Mouse (Mus musculus): ENCODE measurements around the gene Prickle2.

Prickle2 gene

DNA sequence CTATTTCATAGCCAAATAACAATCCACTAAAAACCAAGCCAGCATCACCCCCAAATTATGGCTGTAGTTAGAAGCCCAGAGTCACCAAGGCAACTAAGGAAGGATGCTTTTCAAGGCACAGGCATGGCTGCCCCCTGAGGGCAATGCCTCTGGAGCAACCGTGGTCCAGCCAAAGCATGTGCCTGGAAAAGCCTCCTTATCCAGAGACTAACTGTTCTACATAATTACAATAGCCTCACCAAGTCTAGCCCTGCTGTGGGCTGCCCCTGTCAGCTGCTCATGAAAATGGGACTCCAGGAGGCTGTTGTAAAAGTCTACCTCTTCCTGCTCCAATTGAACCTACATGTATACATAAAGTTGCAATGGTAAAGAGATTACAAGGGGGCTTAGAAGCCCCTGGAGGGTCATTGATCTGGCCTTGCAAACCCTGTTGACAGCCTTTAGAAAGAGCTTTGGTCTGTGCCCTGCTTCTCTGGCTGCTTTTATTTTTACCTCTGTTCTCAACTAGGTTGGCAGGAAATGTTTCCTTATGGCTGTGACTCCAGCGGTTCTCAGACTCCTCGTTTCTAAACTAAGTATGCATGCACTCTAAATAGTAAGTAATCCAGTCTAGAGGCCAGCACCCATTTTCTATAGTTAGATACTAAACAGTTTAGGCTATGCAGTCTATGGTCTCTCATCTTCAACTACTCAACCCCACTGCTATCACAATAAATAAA lies 6.3 kb downstream of the Prickle2 start:
- no peak for TF ChIP-seq GATA4 (IDR thresholded peaks at IDR 0.05; ENCODE audit: insufficient replicate concordance, low read length)

DNA sequence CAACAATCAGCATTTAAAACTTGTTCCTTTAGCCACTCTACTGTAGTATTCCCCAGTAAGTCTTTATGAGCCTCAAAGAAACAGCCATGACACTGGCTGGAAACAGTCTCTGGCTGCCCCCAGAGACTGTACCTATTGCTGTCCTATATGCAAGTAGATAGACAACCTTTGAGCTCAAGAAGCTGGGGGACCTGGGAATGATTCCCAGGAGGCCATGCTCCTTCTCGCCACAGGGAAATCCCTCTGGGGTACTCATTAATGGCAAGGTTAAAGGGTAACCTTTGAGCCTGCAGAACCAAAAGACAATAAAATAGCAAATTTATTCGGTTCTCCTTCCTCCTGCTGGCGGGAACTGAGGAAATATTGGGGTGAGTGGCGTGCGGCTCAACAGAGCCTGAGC lies 8.1 kb downstream of the Prickle2 start:
- no peak for TF ChIP-seq GATA4 (IDR thresholded peaks at IDR 0.05; ENCODE audit: insufficient replicate concordance, low read length)

DNA sequence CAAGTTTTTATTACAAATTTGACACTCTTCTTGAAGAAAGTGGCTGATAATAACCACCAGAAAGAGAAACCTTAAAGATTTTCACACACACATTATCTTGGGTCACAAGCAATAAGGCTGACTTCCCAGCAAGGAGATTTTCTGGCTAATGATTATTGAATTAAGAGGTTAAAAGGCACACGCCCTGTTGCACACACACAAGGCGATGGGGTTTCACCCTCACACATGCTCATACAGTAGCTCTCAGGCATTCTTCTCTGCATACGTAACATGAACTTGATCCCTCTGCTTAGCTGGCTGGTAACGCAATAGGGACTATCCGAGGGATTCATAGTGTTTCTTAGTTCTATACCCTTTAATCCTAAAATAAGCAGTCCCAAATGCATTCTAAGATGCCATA lies 18.6 kb downstream of the Prickle2 start:
- TF ChIP-seq GATA4 (IDR thresholded peaks at IDR 0.05; ENCODE audit: insufficient replicate concordance, low read length): no peak

DNA sequence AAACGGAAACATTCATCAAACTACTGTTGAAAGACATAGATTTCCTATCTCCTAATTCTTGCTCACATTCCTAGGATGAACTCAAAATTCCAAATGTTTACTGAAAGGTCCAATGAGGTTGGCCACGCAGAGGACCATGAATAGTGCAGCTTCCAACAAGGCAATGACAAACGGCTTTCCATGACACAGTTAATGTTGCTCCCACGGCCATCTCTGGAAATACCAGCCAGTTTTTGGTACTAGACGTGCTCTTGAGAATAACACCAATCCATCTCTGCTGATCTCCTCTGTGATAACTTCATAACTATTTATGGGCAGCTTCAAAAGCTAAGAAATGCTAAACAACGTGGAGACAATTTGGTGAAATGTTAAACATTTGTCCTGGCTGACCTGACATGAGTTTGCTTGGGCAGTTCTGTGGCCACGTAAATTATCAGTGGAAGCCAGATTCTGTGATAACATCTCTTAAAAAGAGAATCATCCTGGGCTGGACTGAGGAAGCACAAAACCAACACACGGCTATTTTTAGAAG lies 31.5 kb downstream of the Prickle2 start:
- TF ChIP-seq GATA4 (IDR thresholded peaks at IDR 0.05; ENCODE audit: insufficient replicate concordance, low read length): no peak

DNA sequence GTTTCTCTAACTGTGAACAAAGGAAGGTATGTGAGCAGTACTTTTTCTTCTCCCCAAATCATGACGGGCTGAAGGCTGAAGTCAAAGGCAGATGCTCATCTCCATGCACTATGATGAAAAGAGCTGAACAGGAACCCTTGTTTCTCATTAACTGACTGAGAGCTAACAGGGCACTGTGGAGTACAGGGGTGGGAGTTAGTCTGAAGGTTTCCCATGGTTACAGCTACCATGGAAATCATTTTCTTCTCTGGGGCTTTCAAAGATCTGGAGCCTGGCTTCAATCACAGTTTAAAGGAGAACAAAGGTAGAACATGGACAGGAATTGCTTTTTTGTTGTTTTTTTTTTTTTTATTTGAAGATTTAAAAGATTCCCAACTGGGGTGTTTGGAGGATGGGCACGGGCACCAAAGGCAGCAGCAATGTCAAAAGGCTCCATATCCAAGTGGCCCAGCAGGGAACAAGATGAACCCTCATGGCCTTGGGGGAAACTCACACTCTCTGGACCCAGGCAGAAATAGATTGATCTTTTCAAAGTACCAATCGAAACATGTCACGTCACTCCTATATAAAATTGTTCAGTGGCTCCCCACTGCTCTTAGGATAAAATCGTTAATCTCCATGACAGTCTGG lies 35.3 kb downstream of the Prickle2 start:
- no peak for TF ChIP-seq GATA4 (IDR thresholded peaks at IDR 0.05; ENCODE audit: insufficient replicate concordance, low read length)

DNA sequence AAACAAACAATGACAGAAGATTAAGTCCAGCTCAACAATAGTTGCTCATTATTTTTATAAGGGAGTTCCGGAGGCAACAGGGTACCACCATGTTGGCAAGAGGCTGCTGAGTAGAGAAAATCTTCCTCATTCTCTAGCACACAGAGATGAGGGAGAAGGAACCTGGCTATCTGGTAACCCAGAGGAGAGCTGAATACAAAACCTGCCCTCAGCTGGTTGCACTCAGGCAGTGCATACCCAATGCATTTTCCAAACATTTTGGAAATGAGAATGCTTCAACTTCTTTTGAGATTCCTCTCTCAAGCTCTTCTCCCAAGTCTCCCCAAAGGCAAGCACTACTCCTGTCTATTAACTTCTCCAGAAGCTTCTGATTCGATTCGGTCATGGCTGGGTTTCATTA lies 36.3 kb downstream of the Prickle2 start:
- TF ChIP-seq GATA4 (IDR thresholded peaks at IDR 0.05; ENCODE audit: insufficient replicate concordance, low read length): no peak

DNA sequence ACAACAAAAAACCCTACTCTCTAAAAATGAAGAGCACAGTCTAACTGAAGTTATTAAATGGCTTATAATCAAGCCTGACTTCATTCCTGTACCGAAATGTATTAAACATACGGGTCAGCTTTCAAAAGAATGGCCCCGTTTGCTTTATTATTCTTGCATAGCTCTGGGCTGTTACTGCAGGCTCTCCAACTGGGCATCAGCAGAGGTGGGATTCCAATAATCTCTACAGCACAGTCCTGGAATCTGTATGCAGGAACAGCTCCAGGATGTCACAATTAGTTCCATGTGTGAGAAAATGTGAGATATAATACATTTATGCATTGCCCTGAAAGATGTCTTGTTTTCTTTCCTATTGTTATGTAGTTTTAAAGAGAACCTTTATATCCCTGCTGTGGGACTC lies 38.4 kb downstream of the Prickle2 start:
- no peak for TF ChIP-seq GATA4 (IDR thresholded peaks at IDR 0.05; ENCODE audit: insufficient replicate concordance, low read length)

DNA sequence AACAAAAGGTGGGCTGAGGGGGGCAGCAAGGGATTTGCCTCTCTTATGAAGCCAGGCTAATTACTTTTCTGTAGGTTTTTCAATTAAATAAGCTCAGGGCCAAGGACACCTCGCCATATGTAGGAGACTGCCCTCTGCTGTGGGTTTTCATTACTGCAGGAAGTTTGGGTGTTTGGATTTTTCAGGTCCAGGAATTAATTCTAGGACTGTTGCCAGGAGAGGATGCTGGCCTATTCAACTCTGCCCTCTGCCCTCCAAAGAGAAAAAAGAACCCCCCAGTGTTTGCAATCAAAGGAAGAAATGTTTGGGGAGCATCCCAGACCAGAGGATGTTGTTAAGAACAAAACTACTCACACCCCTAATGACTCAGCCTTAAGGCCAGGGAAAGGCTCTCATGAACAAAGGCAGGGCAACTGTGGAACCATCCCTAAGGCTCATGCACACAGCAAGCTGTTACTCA lies 40.4 kb downstream of the Prickle2 start:
- TF ChIP-seq GATA4 (IDR thresholded peaks at IDR 0.05; ENCODE audit: insufficient replicate concordance, low read length): no peak

DNA sequence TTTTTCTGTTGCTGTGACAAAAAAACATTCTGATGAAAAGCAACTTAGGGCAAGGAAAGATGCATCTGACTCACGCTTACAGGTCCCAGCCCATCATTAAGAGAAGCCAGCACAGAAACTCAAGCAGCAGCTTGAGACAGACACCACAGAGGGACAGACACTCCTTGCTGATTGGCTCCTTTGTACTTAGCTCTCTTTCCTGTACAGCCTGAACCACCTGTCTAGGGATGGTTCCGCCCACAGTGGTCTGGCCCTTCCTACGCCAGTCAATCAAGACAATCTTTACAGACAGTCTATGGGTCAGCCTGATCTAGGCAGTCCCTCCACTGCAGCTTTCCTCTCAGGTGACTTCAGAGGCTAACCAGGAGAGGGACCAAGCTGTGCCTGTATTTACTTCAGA lies 42.1 kb downstream of the Prickle2 start:
- TF ChIP-seq GATA4 (IDR thresholded peaks at IDR 0.05; ENCODE audit: insufficient replicate concordance, low read length): no peak

DNA sequence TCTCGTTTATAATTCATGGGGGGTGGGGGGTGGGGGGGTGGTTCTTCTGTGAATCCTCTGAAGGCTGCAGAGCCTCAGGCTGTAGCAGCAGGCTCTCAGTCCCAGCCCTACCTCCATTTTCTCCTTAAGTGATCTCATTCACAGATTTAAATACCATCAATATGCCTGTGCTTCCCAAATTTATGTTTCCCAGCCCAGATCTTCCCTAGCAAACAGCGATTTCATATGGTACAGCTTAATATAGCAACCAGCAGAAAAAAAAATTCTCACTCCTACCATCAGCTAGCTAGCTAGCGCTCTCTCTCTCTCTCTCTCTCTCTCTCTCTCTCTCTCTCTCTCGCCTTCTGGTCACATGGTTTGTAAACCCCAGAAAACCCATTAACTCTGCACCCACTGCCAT lies 42.5 kb downstream of the Prickle2 start:
- TF ChIP-seq GATA4 (IDR thresholded peaks at IDR 0.05; ENCODE audit: insufficient replicate concordance, low read length): no peak

DNA sequence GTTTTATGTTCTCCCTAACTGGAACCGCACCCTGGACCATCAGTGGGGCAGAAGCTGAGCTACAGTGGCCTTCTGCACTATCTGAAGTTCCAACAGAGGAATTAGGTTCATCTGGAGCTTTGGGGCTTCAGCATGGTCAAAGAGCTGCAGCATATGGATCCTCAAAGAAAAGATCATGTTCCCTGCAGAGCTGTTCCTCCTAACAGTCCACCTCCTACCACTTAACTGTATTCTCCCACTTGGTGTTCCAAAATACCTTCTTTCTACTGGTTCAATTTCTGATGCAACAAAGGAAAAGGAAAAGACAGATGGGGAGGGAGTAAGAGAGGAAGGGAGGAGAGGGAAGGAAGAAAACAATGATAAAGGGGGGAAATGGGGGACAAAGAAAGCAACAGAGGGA lies 56.9 kb downstream of the Prickle2 start:
- no peak for TF ChIP-seq GATA4 (IDR thresholded peaks at IDR 0.05; ENCODE audit: insufficient replicate concordance, low read length)

DNA sequence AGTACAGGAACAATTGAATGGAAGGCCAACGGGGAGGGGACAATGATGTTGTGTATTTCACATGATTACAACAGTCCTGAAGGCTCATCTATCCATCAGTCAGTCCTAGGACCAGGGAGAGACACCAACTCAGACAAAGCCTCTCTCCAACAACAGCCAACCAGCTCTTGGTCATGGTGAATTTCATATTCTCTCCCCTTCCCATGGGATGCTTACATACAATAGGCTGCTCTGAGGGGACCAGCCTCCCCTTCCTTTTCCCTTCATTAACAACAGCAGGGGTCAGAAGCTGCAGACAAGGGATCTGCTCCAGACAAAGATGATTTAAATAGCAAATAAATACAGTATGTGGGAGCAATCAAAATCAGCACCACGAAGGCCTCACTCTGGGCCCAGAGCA lies 57.4 kb downstream of the Prickle2 start:
- no peak for TF ChIP-seq GATA4 (IDR thresholded peaks at IDR 0.05; ENCODE audit: insufficient replicate concordance, low read length)

DNA sequence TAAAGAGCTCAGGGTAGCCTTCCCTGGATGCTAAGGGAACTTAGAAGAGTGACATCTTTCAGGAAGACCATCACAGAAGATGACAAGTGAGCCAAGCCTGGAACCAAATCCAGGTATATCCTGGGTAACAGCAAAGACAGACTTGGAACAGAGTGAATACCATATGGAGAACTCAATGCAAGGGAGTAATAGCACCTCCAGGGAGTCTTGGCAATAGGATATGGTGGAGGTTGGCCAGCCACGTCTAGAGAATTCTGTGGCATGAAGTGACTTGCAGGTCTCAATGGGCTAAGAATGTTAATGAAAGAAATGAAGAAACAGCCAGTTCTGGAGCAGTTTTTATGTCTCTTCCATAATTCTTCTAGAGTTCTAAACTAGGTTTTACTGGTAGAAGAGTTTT lies 63.0 kb downstream of the Prickle2 start:
- no peak for TF ChIP-seq GATA4 (IDR thresholded peaks at IDR 0.05; ENCODE audit: insufficient replicate concordance, low read length)

DNA sequence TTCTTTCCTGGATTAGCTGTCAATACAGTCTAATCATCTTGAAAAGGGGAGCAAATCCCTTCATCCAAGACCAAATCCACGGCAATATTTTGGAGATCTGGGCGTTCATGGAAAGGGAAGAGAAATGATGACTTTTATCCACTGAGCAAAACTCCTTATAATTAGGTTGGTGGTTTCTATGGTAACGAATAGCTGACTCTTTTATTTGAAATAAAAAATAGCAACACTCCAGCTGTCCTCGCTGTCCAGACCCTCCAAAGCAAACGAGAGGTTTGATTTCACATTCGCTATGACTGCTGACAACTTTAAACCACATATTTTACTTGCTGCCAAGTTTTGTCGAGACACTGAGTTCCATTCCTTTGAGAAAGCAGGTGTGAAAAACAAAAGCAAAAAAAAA lies 64.0 kb downstream of the Prickle2 start:
- TF ChIP-seq GATA4 (IDR thresholded peaks at IDR 0.05; ENCODE audit: insufficient replicate concordance, low read length): no peak

DNA sequence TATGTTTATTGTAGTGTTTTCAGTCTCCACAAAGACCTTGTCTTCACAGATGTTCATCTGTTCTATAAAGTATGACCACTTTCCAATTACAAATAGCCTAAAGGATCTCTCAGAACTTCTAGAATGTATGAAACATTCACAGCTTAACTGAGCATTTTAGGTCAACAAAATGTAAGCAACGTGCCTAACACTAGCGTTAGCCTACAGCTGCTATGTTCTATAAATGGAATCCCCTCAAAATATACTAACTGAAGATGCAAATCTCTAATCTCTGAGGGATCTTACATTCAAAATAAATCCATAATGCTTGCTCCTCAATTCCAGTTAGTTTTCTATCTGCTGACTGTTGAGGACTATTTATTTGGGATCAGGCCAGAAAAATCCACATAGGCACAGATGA lies 65.1 kb downstream of the Prickle2 start:
- no peak for TF ChIP-seq GATA4 (IDR thresholded peaks at IDR 0.05; ENCODE audit: insufficient replicate concordance, low read length)

DNA sequence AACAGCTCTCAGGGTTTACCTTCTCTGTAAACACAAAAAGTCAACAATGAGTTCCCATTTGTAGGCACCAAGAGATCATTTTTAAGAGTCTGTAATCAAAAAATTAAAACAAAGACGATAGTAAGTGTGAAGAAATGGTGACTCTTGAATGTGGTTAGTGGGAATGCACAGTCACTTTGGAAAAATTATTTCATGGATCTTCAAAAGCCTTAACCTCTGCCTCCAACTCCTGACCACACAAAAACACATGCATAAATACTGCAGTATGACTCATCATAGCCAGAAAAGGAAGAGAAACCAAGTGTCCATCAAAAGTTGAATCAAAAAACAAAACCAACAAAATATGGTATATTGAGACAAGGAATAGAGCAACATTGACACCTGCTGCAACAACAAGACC lies 69.5 kb downstream of the Prickle2 start:
- TF ChIP-seq GATA4 (IDR thresholded peaks at IDR 0.05; ENCODE audit: insufficient replicate concordance, low read length): no peak
